ENCODE assay signal across 13 mouse cellular contexts in genomic region chr9:101240161-101240560, GRCm38 (mm10).
"Had no signal": no experiment of that assay in that cellular context is flagged by ENCODE, and none has a peak within 500 bp of the region (broad histone marks: within the 10 kb centered on the region; RNA-seq: fewer than 3 reads in every experiment).

No protein-coding gene starts in this region.

- H3K4me3 ChIP-seq: midbrain, embryonic 13.5 days; midbrain, embryonic 15.5 days; neural tube, embryonic 12.5 days; stomach, embryonic 15.5 days had no signal

- DNase-seq: lung, adult 18-20 months; lung, embryonic 14.5 days; lung, postnatal 10 days; lung, postnatal 4 days; right cerebral cortex, postnatal 14 days; thymus, adult 2 months; thymus, postnatal 25 days had no signal

- H3K9ac ChIP-seq: lung, embryonic 14.5 days; midbrain, embryonic 13.5 days; midbrain, embryonic 15.5 days; neural tube, embryonic 12.5 days; stomach, embryonic 15.5 days had no signal

- H3K4me2 ChIP-seq: lung, embryonic 14.5 days; midbrain, embryonic 11.5 days; midbrain, embryonic 13.5 days; midbrain, embryonic 15.5 days; neural tube, embryonic 12.5 days; stomach, embryonic 15.5 days had no signal

- H3K4me1 ChIP-seq: midbrain, embryonic 15.5 days; neural tube, embryonic 12.5 days; stomach, embryonic 15.5 days had no signal

- ATAC-seq: midbrain, embryonic 13.5 days; midbrain, embryonic 15.5 days had no signal

- H3K27ac ChIP-seq: midbrain, embryonic 13.5 days; midbrain, embryonic 15.5 days; neural tube, embryonic 12.5 days; stomach, embryonic 15.5 days; stomach, postnatal 0 days had no signal

- H3K27me3 ChIP-seq: midbrain, embryonic 13.5 days; midbrain, embryonic 15.5 days; neural tube, embryonic 12.5 days; stomach, embryonic 15.5 days had no signal

- H3K36me3 ChIP-seq: midbrain, embryonic 13.5 days; midbrain, embryonic 15.5 days; neural tube, embryonic 12.5 days; stomach, embryonic 15.5 days had no signal

- H3K9me3 ChIP-seq: midbrain, embryonic 13.5 days; midbrain, embryonic 15.5 days; neural tube, embryonic 12.5 days; stomach, embryonic 15.5 days had no signal
